Mouse (Mus musculus) C2C12 (cell line): ENCODE measurements around the gene Ccdc160. TPM values are rescaled to one million over a fixed set of nuclear protein-coding genes. Genes with fewer than 3 reads are reported as not detected.

Experiments
- H3K27me3 ChIP-seq: one replicate; pipeline ENCODE4 v1.6.1; 2011; ENCODE audit not compliant: control insufficient read depth, insufficient read depth, insufficient read length
- H3K36me3 ChIP-seq: one replicate; pipeline ENCODE4 v1.6.1; 2011; ENCODE audit not compliant: control insufficient read depth, insufficient read depth
- H3K4me3 ChIP-seq: one replicate; pipeline ENCODE4 v1.5.1; 2011; ENCODE audit warnings: mild to moderate bottlenecking, control low read depth; ENCODE audit not compliant: poor library complexity, insufficient read depth, severe bottlenecking
- H3K79me2 ChIP-seq: one replicate; pipeline ENCODE4 v1.6.1; 2011; ENCODE audit not compliant: control insufficient read depth, insufficient read depth
- H3K79me3 ChIP-seq: one replicate; pipeline ENCODE4 v1.6.1; 2011; ENCODE audit warnings: low read depth, control low read depth
- H3ac ChIP-seq: one replicate; pipeline ENCODE3; 2011; ENCODE audit warnings: low read depth; ENCODE audit not compliant: control insufficient read depth, insufficient read length
- CEBPB ChIP-seq: IDR thresholded peaks from one replicate; pipeline ENCODE4 v1.6.1; 2011; ENCODE audit warnings: low read depth, mild to moderate bottlenecking, control low read depth, moderate library complexity
- CTCF ChIP-seq: IDR thresholded peaks from one replicate; pipeline ENCODE4 v1.5.1; 2011; ENCODE audit not compliant: control insufficient read depth, insufficient read depth, insufficient read length
- FOSL1 ChIP-seq: IDR thresholded peaks from one replicate; pipeline ENCODE4 v1.8.0; 2011; ENCODE audit warnings: mild to moderate bottlenecking, low read length; ENCODE audit not compliant: poor library complexity, insufficient read depth, severe bottlenecking
- MAX ChIP-seq: IDR thresholded peaks from one replicate; pipeline ENCODE4 v1.6.1; 2011; ENCODE audit warnings: mild to moderate bottlenecking, control low read depth
- MYOD1 ChIP-seq: IDR thresholded peaks from one replicate; pipeline ENCODE4 v1.6.1; 2011; ENCODE audit warnings: low read depth; ENCODE audit not compliant: control insufficient read depth, insufficient read length
- MYOG ChIP-seq: IDR thresholded peaks from one replicate; pipeline ENCODE4 v1.6.1; 2011; ENCODE audit not compliant: control insufficient read depth, insufficient read length; ENCODE audit errors: extremely low read depth
- USF1 ChIP-seq: IDR thresholded peaks from one replicate; pipeline ENCODE4 v1.6.1; 2011; ENCODE audit warnings: low read depth, mild to moderate bottlenecking, control low read depth, moderate library complexity
- microRNA-seq: library from miRNA; unstranded; fragments of <30 nt; microRNA quantifications from one replicate; pipeline ENCODE4, GENCODE M21; 2019; ENCODE audit warnings: borderline microRNAs expressed
- polyA plus RNA-seq: library from polyadenylated mRNA; unstranded; fragments of >200 nt; fragmentation: generic; extraction: Trizol; gene quantifications from one replicate; pipeline ENCODE4 v1.2.1, GENCODE M21; 2012; ENCODE audit warnings: missing spikeins

The Ccdc160 gene
- polyA plus RNA-seq, 1 experiment, result not detected

DNA sequence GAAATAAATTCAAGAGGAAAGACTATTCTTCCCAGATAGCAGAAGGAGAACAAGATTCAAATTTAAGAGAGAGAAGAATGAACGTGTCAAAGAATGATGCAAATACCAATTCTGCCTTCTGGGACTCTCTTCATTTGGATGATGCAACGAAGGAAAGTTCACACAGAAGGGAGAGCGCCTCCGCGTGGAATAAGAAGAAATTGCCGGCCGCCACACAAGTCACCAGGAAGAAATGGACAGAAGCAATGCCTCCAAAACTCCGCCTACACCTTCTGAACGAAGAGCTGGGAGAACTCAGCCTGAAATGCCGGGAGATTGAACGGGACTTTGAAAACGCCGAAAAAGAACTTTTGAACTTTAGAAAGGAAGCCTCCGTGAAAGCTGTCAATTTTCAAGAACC is 7.3 kb downstream of the Ccdc160 start:
- no peaks in the 10 kb centered on the region for H3K36me3 ChIP-seq
- H3K79me3 ChIP-seq, result no peaks in the 10 kb centered on the region
- H3K27me3 ChIP-seq, result no peaks in the 10 kb centered on the region
- H3ac ChIP-seq, result no peak overlapping the region
- TF ChIP-seq CEBPB (no peak), CTCF (no peak), USF1 (no peak), MAX (no peak), MYOD1 (no peak), FOSL1 (no peak), MYOG (no peak)
- no peaks in the 10 kb centered on the region for H3K79me2 ChIP-seq
- no peak overlapping the region for H3K4me3 ChIP-seq

DNA sequence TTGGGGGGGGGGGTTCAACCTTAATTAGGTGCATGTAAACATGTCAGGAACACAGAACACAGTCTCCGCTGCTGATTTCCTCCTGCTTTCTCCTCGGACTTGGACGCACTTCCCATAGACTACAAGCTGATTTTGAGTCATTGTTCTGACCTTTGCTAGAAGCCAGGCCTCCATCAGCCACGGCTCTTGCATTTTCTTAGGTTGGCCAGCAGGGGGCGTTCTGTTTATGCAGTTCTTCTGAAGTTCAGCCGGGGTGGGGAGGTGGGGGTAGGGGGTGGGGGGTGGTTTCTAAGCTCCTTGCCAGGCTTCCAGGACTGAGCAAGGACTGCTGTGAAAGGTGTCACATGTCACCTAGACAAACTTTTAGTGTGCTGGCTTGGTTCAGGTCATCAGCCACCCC is 8.6 kb downstream of the Ccdc160 start:
- H3K4me3 ChIP-seq, result no peak overlapping the region
- no peaks in the 10 kb centered on the region for H3K79me3 ChIP-seq
- H3K79me2 ChIP-seq, result no peaks in the 10 kb centered on the region
- TF ChIP-seq FOSL1, result no peak
- no peak for TF ChIP-seq CEBPB
- TF ChIP-seq MAX, result no peak
- no peak for TF ChIP-seq MYOG
- no peak for TF ChIP-seq MYOD1
- H3K27me3 ChIP-seq, result no peaks in the 10 kb centered on the region
- H3ac ChIP-seq, result no peak overlapping the region
- H3K36me3 ChIP-seq, result no peaks in the 10 kb centered on the region

DNA sequence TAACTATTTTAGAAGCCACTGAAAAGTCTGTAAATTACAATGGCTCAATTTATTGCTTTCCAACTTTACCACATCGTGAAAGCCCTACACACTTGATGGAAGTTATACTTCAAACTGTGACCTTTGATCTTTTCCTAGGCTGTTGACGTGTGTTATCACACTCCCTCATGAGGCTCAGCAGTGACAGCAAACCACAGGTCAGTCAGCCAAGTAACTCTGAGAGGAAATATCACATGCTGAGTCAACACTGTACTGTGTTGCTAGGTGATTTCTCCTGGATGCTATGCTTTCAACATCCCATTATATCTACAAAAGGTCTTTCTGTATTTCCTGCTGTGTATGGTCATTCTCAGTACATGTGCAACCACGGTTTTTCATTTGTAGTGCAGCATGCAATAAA is 28.3 kb downstream of the Ccdc160 start:
- no peaks in the 10 kb centered on the region for H3K27me3 ChIP-seq
- no peak overlapping the region for H3K4me3 ChIP-seq
- no peaks in the 10 kb centered on the region for H3K79me3 ChIP-seq
- H3ac ChIP-seq, result no peak overlapping the region
- H3K79me2 ChIP-seq, result no peaks in the 10 kb centered on the region
- no peaks in the 10 kb centered on the region for H3K36me3 ChIP-seq
- TF ChIP-seq USF1 (no peak), MYOD1 (no peak), MAX (no peak), FOSL1 (no peak), CEBPB (no peak), CTCF (no peak), MYOG (no peak)

Small RNA genes within 50 kb of the gene (microRNA-seq; reads per million reads assigned to microRNA genes)
- gene Mir106a (8.0 reads per million, percentile 57 among the genes with 10 or more reads in this experiment), gene Mir18b (0.60 reads per million, percentile 12 among the genes with 10 or more reads in this experiment), gene Mir19b-2 (2.6 reads per million, percentile 43 among the genes with 10 or more reads in this experiment), gene Mir20b (1.4 reads per million, percentile 31 among the genes with 10 or more reads in this experiment), gene Mir363 (not detected), gene Mir92-2 (48.8 reads per million, percentile 69 among the genes with 10 or more reads in this experiment)

Other genes with a start within 250 kb of the Ccdc160 start
- gene Gpc3, start 177.2 kb upstream of the Ccdc160 start, polyA plus RNA-seq, result not detected
- 8.7 TPM for gene Phf6, start 121.1 kb downstream of the Ccdc160 start, polyA plus RNA-seq
- 57.4 TPM for gene Hprt, start 196.9 kb downstream of the Ccdc160 start, polyA plus RNA-seq